Comparison of ENCODE assay signal across 8 mouse cellular contexts in genomic region chr2:21028605-21029004, GRCm38 (mm10). TPM values are rescaled to one million over a fixed set of nuclear protein-coding genes. Genes with fewer than 3 reads are reported as not detected.
A peak's percentile ranks its signal among the peaks of the same experiment; 100 is the strongest.
DNase-seq lines count a peak whose midpoint lies in the region; ATAC-seq lines count a peak whose summit lies in the region.

No protein-coding gene starts in this region.

- no peak overlapping the region for H3K9ac ChIP-seq in heart, embryonic 16.5 days (ENCODE audit: low read length)
- H3K9ac ChIP-seq in lung, embryonic 15.5 days = no peak overlapping the region
- H3K9ac ChIP-seq in forebrain, embryonic 15.5 days (replicated peaks) = no peak overlapping the region
- H3K9ac ChIP-seq in midbrain, embryonic 15.5 days = no peak overlapping the region

- no peak overlapping the region for H3K4me3 ChIP-seq in heart, embryonic 10.5 days
- H3K4me3 ChIP-seq in heart, embryonic 16.5 days (ENCODE audit: low read length) = no peak overlapping the region
- no peak overlapping the region for H3K4me3 ChIP-seq in lung, embryonic 15.5 days
- H3K4me3 ChIP-seq in forebrain, embryonic 15.5 days = no peak overlapping the region
- H3K4me3 ChIP-seq in midbrain, embryonic 15.5 days = no peak overlapping the region

- peak; percentile 54 to 68 for DNase-seq in heart, adult 18-20 months
- no peak for DNase-seq in heart, embryonic 10.5 days (ENCODE audit: low spot score)
- DNase-seq in ZHBTc4 (ENCODE audit: low read depth, low spot score) = peak; percentile 18

- no peaks in the 10 kb centered on the region for H3K36me3 ChIP-seq in heart, embryonic 10.5 days
- no peaks in the 10 kb centered on the region for H3K36me3 ChIP-seq in heart, embryonic 16.5 days (ENCODE audit: control insufficient read depth, insufficient read depth)
- no peaks in the 10 kb centered on the region for H3K36me3 ChIP-seq in lung, embryonic 15.5 days
- H3K36me3 ChIP-seq in forebrain, embryonic 15.5 days = no peaks in the 10 kb centered on the region
- H3K36me3 ChIP-seq in midbrain, embryonic 15.5 days (replicated peaks) = no peaks in the 10 kb centered on the region

- no peaks in the 10 kb centered on the region for H3K27me3 ChIP-seq in heart, embryonic 10.5 days (ENCODE audit: insufficient read depth, poor library complexity, severe bottlenecking)
- H3K27me3 ChIP-seq in heart, embryonic 16.5 days (ENCODE audit: control insufficient read depth, insufficient read depth, low read length) = no peaks in the 10 kb centered on the region
- no peaks in the 10 kb centered on the region for H3K27me3 ChIP-seq in lung, embryonic 15.5 days
- no peaks in the 10 kb centered on the region for H3K27me3 ChIP-seq in forebrain, embryonic 15.5 days
- no peaks in the 10 kb centered on the region for H3K27me3 ChIP-seq in midbrain, embryonic 15.5 days (replicated peaks)

- peaks cover 13% of the 10 kb centered on the region for H3K4me1 ChIP-seq in heart, embryonic 10.5 days
- peaks cover 5% of the 10 kb centered on the region; the same call in 1 of the 2 replicates for H3K4me1 ChIP-seq in heart, embryonic 16.5 days (ENCODE audit: control insufficient read depth, insufficient read depth, low read length)
- H3K4me1 ChIP-seq in lung, embryonic 15.5 days = peaks cover 16% of the 10 kb centered on the region
- no peaks in the 10 kb centered on the region; the same call in 1 of the 2 replicates for H3K4me1 ChIP-seq in forebrain, embryonic 15.5 days
- no peaks in the 10 kb centered on the region for H3K4me1 ChIP-seq in midbrain, embryonic 15.5 days

- no peak overlapping the region for H3K4me2 ChIP-seq in heart, embryonic 16.5 days (ENCODE audit: low read depth, low read length)
- H3K4me2 ChIP-seq in lung, embryonic 15.5 days = no peak overlapping the region
- H3K4me2 ChIP-seq in forebrain, embryonic 15.5 days (replicated peaks) = no peak overlapping the region
- no peak overlapping the region for H3K4me2 ChIP-seq in midbrain, embryonic 15.5 days

- H3K9me3 ChIP-seq in heart, embryonic 10.5 days = no peaks in the 10 kb centered on the region
- no peaks in the 10 kb centered on the region; the same call in 1 of the 2 replicates for H3K9me3 ChIP-seq in heart, embryonic 16.5 days (replicated peaks; ENCODE audit: control insufficient read depth, low read length)
- H3K9me3 ChIP-seq in lung, embryonic 15.5 days = no peaks in the 10 kb centered on the region
- no peaks in the 10 kb centered on the region for H3K9me3 ChIP-seq in forebrain, embryonic 15.5 days
- H3K9me3 ChIP-seq in midbrain, embryonic 15.5 days = no peaks in the 10 kb centered on the region

- WGBS in heart, embryonic 10.5 days = 40% methylated on average over 2 of the region's 2 CpGs
- 17% methylated on average over 2 of the region's 2 CpGs for WGBS in heart, embryonic 16.5 days
- 11% methylated on average over 2 of the region's 2 CpGs for WGBS in lung, embryonic 15.5 days
- 9% methylated on average over 2 of the region's 2 CpGs for WGBS in forebrain, embryonic 15.5 days
- WGBS in midbrain, embryonic 15.5 days = 36% methylated on average over 2 of the region's 2 CpGs

- no peak overlapping the region; the same call in 1 of the 2 replicates for H3K27ac ChIP-seq in heart, embryonic 10.5 days
- no peak overlapping the region for H3K27ac ChIP-seq in heart, embryonic 16.5 days (ENCODE audit: low read length)
- H3K27ac ChIP-seq in lung, embryonic 15.5 days = peak overlapping the region; percentile 73
- no peak overlapping the region for H3K27ac ChIP-seq in forebrain, embryonic 15.5 days (replicated peaks)
- H3K27ac ChIP-seq in midbrain, embryonic 15.5 days = no peak overlapping the region

- ATAC-seq in heart, embryonic 16.5 days (replicated peaks; ENCODE audit: extremely low read depth, insufficient read depth, low FRiP score) = peak; percentile 75
- ATAC-seq in lung, embryonic 15.5 days (ENCODE audit: borderline replicate concordance, extremely low read depth, low FRiP score, low TSS enrichment) = peak; percentile 92; the same call in 1 of the 2 replicates
- no peak for ATAC-seq in forebrain, embryonic 15.5 days (replicated peaks)
- no peak for ATAC-seq in midbrain, embryonic 15.5 days (replicated peaks)
- no peak for ATAC-seq in monocyte, adult 5-6 weeks (replicated peaks; ENCODE audit: insufficient number of reproducible peaks, low FRiP score, low TSS enrichment, poor library complexity, severe bottlenecking)

RNA-seq across cellular contexts. Expression of gene Arhgap21, which starts 59.9 kb away (rescaled TPM):
- total RNA-seq in heart, adult 18-20 months (2021) = 10 to 100 TPM; 61.8 to 72.0 TPM
- polyA plus RNA-seq in heart, embryonic 10.5 days (2016; fragmentation: Nextera tagmentation; extraction: Ambion mirVana) = 15.2 and 18.7 TPM in 2 replicates
- 14.8 and 18.6 TPM in 2 replicates for polyA plus RNA-seq in heart, embryonic 16.5 days (2015; fragmentation: Nextera tagmentation; extraction: Ambion mirVana)
- 11.8 and 13.7 TPM in 2 replicates for polyA plus RNA-seq in lung, embryonic 15.5 days (2015; fragmentation: Nextera tagmentation; extraction: Ambion mirVana)
- 41.5 and 42.3 TPM in 2 replicates for polyA plus RNA-seq in forebrain, embryonic 15.5 days (2015; fragmentation: Nextera tagmentation; extraction: Ambion mirVana)
- polyA plus RNA-seq in midbrain, embryonic 15.5 days (2015; fragmentation: Nextera tagmentation; extraction: Ambion mirVana) = 46.6 and 48.5 TPM in 2 replicates
- total RNA-seq in monocyte, adult 5-6 weeks (2017) = 11.1 to 28.0 TPM (median 16.4 TPM) in 3 replicates

Comparison
In these comparisons a context has a peak if more than half of its experiments do, and no peak if none do; other contexts are left out.
1. ATAC-seq: peak in heart, embryonic 16.5 days (single experiment) and lung, embryonic 15.5 days (single experiment); none in forebrain, embryonic 15.5 days (single experiment), midbrain, embryonic 15.5 days (single experiment) and monocyte, adult 5-6 weeks (single experiment).